Mouse (Mus musculus) cerebellum, postnatal 36 days (tissue): ENCODE data around the gene Col4a4.

Source experiments
- DNase-seq, 2 experiments: peaks; one replicate each; pipeline ENCODE4 v3.0.0; 2021 to 2022; ENCODE audit warnings: mixed read lengths in 2 of 2

The Col4a4 gene

DNA sequence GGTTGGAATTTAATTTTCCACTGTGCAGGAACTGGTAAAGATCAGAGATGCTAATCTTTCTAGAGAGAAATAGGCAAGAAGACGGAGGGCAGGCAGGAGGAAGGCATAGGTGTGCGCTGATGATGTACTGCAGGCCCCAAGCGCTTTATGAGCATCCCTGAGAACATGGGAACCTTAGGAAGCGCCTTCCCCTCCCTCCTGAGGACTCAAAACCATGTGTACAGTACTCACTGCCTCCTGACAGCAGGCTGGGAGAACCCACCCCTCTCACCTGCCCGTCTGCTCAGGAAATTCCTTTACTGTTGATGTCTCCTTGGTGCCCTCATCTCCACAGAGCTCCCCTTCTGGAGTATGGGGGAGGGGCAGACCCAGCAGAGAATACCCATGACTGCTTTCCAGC, 175.1 kb downstream of the Col4a4 start:
- DNase-seq, result no peak

DNA sequence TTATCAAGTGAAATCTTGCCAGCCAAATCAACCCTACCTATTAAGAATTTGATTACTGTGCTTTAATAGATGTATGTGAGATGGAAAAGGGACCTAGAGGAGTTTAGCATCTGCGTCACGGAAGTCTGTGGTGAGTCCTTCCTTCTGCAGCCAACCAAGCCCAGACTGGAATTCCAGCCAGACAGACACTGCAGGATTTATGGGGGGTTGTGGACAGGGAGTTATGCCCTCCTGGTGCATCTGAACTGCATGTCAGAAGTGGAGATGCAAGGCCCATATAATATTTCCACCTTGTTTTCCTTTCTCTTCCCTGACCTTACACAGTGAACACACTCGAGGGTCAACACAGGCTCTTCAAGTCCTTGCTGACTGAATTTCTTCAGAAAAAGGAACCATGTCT, 176.1 kb downstream of the Col4a4 start:
- DNase-seq, result no peak

- DNase-seq, result no peak
Observed at GRCm38 (mm10) chr1:82409271-82409670, 177.4 kb downstream of the Col4a4 start.

DNA sequence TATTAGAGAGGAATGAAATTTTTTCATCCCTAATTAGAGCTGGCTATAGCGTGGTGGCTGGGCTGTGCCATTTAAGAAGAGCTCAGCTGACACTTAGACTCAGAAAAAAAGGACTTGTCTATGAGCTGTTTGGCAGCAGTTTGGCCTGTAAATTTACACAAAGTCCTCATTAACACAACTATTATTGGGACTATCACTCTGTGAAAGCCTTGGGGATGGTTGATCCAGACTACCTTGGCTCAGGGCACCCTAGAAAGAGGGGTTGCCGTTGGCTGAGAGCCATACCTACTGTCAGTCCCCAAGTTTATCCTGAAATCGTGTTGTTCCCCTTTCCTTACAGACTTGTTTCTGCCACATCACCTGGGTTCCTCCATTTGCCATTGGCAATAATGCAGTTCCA, 178.9 kb downstream of the Col4a4 start:
- no peak for DNase-seq
